Mouse (Mus musculus) bone marrow macrophage, adult 2 months (primary cell): ENCODE measurements around the gene Ppa1.

ENCODE experiments used
- CTCF ChIP-seq: IDR thresholded peaks from 2 replicates; pipeline ENCODE4 v1.5.1; 2012; ENCODE audit warnings: low read depth, mild to moderate bottlenecking, low read length, moderate library complexity
- POLR2A ChIP-seq: IDR thresholded peaks from 2 replicates; pipeline ENCODE4 v1.6.1; 2012; ENCODE audit warnings: mild to moderate bottlenecking, low read depth, low read length, borderline replicate concordance

DNA sequence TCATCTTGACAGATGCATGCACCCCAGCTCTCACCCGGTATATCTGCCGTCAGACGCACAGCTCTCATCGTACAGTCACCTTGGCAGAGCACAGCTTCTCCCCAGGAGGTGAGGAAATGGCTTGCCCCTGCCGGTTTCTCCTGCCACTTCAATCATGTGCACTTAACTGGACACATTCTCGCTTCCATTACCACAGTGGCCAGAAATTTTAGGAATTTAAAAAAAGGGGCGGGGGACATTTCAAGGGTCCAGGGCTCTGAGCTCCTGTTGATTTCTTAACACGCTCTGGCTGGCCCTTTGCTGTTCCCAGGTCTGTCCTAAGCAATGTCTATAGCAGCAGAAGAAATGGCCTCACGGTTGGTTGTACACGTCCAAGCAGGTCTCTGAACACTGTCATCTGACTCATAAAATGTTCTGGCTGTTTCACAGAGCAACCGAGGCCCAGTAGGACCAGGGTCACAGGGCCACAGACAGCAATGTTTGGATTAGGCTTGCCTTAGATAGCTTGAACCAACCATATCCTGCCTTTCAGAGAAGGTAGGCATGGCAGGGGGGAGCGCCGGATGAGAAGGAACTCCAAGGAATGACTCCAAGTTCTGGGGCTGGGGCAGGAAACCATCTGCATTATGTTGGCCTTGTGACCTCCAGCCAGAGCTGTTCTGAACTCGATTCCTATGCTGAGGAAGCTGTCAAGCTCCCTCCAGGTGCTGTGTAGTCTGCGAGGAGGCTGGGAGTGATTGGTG, 21.0 kb upstream of the Ppa1 start:
- no peak for TF ChIP-seq POLR2A
- no peak for TF ChIP-seq CTCF
